Mouse (Mus musculus): ENCODE measurements around the gene Popdc2. TPM values are rescaled to one million over a fixed set of nuclear protein-coding genes. Genes with fewer than 3 reads are reported as not detected.
A peak's percentile ranks its signal among the peaks of the same experiment; 100 is the strongest.

Popdc2 gene
- total RNA-seq, 2 experiments from 2014 or later: 0.64 to 0.89 TPM

GRCm38 (mm10) chr16:38372876-38373275 lies 10.9 kb downstream of the Popdc2 start:
- intact Hi-C loops (cut with DNase I): loop anchor here (10.0 kb wide), 1 partner anchor 112 kb away; no protein-coding TSS in a partner anchor
- DNase-seq (ENCODE audit: low spot score in 2 of 2): no peak

DNA sequence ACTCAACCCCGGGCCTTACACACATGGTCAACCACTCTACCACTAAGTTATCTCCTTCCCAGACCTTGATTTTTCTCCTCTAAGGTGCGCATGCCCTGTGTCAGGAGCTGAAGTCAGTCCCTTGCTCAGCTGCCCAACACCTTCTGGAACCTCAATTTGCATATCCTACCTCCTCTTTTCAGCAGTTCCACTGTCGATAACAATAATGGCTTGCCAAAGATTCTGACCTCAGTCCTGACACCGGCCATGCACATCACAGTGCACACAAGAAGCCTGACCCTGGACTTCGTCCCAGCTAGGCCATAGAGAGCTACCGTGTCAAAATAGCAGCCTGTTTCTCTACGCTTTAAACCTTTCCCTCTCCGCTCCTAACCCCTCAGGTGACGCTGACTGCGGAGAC lies 11.4 kb downstream of the Popdc2 start:
- intact Hi-C loops (cut with DNase I): loop anchor here (10.0 kb wide), 1 partner anchor 111 kb away; no protein-coding TSS in a partner anchor
- no peak for DNase-seq (ENCODE audit: low spot score in 2 of 2)

DNA sequence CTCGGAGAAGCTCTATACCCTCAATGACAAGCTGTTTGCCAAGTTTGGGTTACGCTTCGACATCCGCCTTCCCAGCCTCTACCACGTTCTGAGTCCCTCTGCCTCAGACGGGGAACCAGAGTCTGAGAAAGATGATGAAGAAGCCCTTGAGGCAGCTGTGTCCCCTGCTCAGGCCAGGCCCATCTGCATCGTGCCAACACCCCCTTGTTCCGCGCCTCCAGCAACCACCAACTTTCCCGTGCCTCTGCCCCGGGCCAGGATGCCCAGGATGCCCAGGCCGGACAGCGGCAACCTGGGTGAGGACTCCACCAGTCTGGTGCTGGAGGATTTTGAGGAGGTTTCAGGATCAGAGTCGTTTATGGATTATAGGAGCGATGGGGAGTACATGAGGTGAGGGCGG lies 11.9 kb downstream of the Popdc2 start:
- no peak for DNase-seq (ENCODE audit: low spot score in 2 of 2)
- intact Hi-C loops (cut with DNase I): loop anchor here (10.0 kb wide), 1 partner anchor 111 kb away; no protein-coding TSS in a partner anchor

GRCm38 (mm10) chr16:38374379-38375140 lies 12.6 kb downstream of the Popdc2 start:
- intact Hi-C loops (cut with DNase I): loop anchor here (10.0 kb wide), 1 partner anchor 110 kb away; no protein-coding TSS in a partner anchor
- no peak for DNase-seq (ENCODE audit: low spot score in 2 of 2)

- intact Hi-C loops (cut with DNase I): loop anchor here (10.0 kb wide), 1 partner anchor 110 kb away; no protein-coding TSS in a partner anchor
- DNase-seq (ENCODE audit: low spot score in 2 of 2): no peak
Measured at GRCm38 (mm10) chr16:38375182-38375581, 13.2 kb downstream of the Popdc2 start.

DNA sequence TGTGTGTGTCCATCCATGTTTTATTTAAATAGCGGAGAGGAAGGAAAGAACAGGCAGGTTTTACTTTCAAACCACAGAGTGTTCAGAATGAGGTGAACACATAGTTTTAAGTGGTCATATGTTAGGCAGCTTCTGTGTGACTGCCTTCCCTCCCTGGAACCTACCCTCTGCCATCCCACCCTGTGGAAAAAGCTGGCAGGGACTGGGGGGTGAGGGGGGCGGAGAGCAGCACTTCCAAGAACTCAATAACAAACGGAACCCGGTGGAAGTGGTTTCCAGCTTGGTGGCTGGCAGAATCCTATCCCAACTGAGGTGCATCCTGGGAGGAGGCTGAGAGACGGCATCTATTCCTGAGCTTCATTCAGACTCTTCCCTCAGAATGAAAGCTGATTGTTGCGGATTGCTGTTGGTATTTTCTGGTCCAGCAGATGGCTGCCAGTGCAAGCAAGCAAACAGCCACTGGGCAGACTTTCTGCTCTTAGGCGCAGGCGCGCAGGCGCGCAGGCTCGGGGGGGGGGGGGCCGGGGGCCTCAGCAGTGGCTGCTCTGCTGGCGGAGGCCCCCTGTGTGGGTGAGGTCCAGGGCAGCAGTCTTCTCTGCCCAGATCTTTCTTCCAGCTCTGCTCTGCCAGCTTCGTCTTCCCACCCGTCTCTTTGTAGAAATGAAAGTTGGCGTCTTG lies 14.3 kb downstream of the Popdc2 start:
- DNase-seq (ENCODE audit: low spot score in 2 of 2): peak; percentile 56 to 76
- intact Hi-C loops (cut with DNase I): loop anchor here (10.0 kb wide), 1 partner anchor 108 kb away; no protein-coding TSS in a partner anchor

GRCm38 (mm10) chr16:38376841-38377249 lies 14.8 kb downstream of the Popdc2 start:
- intact Hi-C loops (cut with DNase I): loop anchor here (10.0 kb wide), 1 partner anchor 108 kb away; no protein-coding TSS in a partner anchor
- DNase-seq (ENCODE audit: low spot score in 2 of 2): no peak

GRCm38 (mm10) chr16:38377546-38377945 lies 15.5 kb downstream of the Popdc2 start:
- DNase-seq (ENCODE audit: low spot score in 2 of 2): no peak
- intact Hi-C loops (cut with DNase I): loop anchor here (10.0 kb wide), 1 partner anchor 107 kb away; no protein-coding TSS in a partner anchor

DNA sequence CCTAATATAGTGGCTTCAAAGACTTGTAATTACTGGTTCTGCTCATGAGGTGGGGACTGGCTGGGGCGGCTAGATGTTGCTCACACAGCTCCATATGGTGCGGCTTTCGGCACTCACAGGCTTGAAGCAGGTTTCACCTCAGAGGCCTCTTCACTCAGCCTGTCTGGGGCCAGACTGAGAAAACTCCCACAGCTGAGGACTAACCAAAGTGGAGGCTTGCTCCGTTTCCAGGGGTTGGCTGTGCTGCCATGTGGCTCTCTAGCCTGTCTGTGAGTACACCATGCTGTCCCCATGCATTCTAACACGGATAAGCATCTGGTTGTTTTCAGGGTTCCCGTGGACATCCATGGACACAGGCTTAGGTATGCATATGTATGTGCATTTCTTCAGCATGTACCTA lies 16.6 kb downstream of the Popdc2 start:
- intact Hi-C loops (cut with DNase I): loop anchor here (10.0 kb wide), 1 partner anchor 106 kb away; no protein-coding TSS in a partner anchor
- DNase-seq (ENCODE audit: low spot score in 2 of 2): no peak

DNA sequence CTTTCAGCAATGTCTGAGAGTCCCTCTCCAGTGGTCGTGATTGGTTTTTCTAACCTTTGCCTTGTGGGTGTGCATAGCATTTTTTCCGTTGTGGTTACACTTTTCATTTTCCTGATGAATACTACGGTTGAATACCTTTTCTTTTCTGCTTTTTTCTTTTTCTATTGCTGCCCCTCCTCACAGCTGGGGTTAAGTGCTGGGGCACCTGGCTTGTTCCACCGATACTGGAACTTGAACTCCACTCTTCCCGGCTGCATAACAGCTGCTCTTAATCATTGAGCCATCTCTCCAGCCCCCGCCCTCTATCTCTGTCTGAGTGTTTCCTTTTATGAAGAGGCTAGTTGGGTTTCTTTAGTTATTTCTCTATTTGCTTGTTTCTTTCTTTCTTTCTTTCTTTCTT lies 17.1 kb downstream of the Popdc2 start:
- intact Hi-C loops (cut with DNase I): loop anchor here (10.0 kb wide), 1 partner anchor 106 kb away; no protein-coding TSS in a partner anchor

DNA sequence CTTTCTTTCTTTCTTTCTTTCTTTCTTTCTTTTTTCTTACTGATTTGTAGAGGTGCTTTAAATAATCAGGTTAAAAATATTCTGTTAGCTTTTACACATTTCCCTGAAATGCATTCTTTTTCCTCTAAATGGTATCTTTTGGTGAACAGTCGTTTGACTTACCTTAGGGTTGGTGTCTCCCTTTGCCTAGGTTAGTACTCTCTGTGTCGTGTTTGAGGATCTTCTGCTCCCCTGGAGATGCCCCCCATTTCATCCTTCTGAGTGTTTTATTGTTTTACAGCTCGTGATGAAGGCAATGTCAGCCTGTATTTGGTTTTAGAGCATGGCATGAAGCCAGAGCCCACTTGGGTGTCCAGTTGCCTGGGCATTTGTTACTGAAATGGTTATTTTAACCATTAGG lies 17.5 kb downstream of the Popdc2 start:
- DNase-seq (ENCODE audit: low spot score in 2 of 2): no peak
- intact Hi-C loops (cut with DNase I): loop anchor here (10.0 kb wide), 1 partner anchor 105 kb away; no protein-coding TSS in a partner anchor

More for the DNA sequence above, 17.1 kb downstream of the Popdc2 start:
- no peak for DNase-seq (ENCODE audit: low spot score in 2 of 2)

- intact Hi-C loops (cut with DNase I): loop anchor here (10.0 kb wide), 1 partner anchor 105 kb away; no protein-coding TSS in a partner anchor
- DNase-seq (ENCODE audit: low spot score in 2 of 2): no peak
Measured at GRCm38 (mm10) chr16:38379926-38380325, 17.9 kb downstream of the Popdc2 start.

GRCm38 (mm10) chr16:38383683-38384082 lies 21.7 kb downstream of the Popdc2 start:
- intact Hi-C loops (cut with DNase I): no loop called here
- DNase-seq (ENCODE audit: low spot score in 2 of 2): no peak

DNA sequence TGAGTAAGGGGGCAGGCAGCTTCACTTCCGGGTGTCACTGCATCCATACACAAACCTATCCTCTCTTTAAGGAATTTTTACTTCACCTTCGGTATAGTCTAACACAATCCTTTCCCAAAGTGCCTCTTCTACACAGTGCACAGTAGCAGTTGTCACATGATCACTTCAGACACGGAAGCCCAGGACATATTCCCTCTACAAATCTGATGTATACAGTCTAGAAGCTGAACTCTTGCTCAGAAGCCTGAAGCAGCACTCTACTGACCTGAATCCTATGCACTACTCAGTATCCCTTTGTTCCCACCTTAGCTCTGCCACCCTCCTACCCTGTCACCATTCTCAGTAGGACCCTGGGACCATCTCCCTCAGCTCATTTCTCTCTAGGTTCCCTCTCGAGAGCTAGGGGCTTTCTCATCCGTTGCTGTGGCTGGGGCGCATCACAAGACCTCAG lies 23.2 kb downstream of the Popdc2 start:
- intact Hi-C loops (cut with DNase I): no loop called here
- no peak for DNase-seq (ENCODE audit: low spot score in 2 of 2)

- intact Hi-C loops (cut with DNase I): no loop called here
Measured at GRCm38 (mm10) chr16:38385700-38386099, 23.7 kb downstream of the Popdc2 start.

DNA sequence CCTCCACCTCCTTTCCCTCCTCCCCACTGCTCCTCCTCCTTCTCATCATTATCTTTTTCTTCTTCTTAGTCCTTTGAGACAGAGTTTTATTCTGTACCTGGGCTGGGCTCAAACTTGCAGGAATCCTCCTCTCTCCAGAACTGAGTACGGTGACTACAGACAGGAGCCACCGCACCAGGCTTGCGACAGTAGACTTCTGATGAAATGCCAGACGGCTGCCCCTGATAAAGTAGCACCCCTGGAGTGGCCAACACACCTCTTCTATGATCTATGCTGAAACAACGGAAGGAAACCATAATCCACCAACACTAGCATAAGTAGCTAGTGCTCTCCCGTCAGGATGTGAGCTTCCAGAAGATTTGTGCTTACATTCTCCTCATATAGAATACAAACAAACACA lies 25.4 kb downstream of the Popdc2 start:
- intact Hi-C loops (cut with DNase I): no loop called here

More at GRCm38 (mm10) chr16:38385700-38386099, 23.7 kb downstream of the Popdc2 start:
- no peak for DNase-seq (ENCODE audit: low spot score in 2 of 2)

GRCm38 (mm10) chr16:38388757-38389156 lies 26.7 kb downstream of the Popdc2 start:
- intact Hi-C loops (cut with DNase I): no loop called here
- DNase-seq (ENCODE audit: low spot score in 2 of 2): no peak

More for the DNA sequence above, 25.4 kb downstream of the Popdc2 start:
- DNase-seq (ENCODE audit: low spot score in 2 of 2): no peak

- DNase-seq (ENCODE audit: low spot score in 2 of 2): no peak
- intact Hi-C loops (cut with DNase I): no loop called here
Measured at GRCm38 (mm10) chr16:38389284-38389893, 27.4 kb downstream of the Popdc2 start.

DNA sequence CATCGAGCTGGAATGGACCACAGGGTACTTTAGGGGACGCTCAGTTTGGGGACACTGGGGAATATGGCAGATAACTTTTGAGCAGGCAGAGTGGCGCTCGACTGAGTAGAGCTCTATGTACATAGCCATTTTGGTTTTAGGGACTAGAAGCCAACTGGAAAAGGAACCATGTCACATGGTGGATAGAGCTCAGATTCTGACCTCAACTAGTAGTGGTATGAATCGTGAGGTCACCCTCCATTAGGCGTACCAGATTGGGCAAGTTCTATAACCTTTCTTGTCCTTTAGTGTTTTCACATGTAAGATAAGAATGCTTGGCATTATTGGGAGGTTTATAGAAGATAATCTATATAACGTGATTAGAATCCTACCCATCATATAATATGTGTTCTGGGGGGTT lies 28.3 kb downstream of the Popdc2 start:
- no peak for DNase-seq (ENCODE audit: low spot score in 2 of 2)
- intact Hi-C loops (cut with DNase I): no loop called here
